Mouse (Mus musculus): ENCODE data around the gene Odf3b. TPM values are rescaled to one million over a fixed set of nuclear protein-coding genes. Genes with fewer than 3 reads are reported as not detected.

Gene Odf3b
- total RNA-seq, 2 experiments from 2014 or later, result 4.7 to 14.0 TPM

GRCm38 (mm10) chr15:89350447-89350846, 28.6 kb downstream of the Odf3b start:
- ATAC-seq (replicated peaks; ENCODE audit: low FRiP score, low TSS enrichment, poor library complexity, severe bottlenecking), result no peak

- no peak for ATAC-seq (replicated peaks; ENCODE audit: low FRiP score, low TSS enrichment, poor library complexity, severe bottlenecking)
Measured at GRCm38 (mm10) chr15:89343325-89343724, 35.8 kb downstream of the Odf3b start.

DNA sequence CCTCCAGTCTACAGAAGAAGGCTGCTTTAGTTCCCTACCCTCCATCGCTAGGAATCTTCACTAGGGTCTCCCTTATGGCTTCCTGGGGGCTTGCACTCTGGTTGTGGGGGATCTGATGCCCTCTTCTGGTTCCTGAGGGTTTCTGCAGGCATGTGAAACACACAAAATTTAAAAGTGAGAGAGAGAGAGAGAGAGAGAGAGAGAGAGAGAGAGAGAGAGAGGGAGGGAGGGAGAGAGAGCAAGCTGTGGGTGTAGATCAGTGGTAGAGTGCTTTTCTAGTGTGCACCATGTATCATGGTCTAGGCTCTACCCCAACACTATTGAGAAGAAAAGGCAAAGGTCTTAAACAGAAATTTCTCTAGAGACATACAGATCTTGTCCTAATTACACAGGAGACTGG, 37.4 kb downstream of the Odf3b start:
- ATAC-seq (replicated peaks; ENCODE audit: low FRiP score, low TSS enrichment, poor library complexity, severe bottlenecking), result no peak

GRCm38 (mm10) chr15:89340136-89340535, 38.9 kb downstream of the Odf3b start:
- ATAC-seq (replicated peaks; ENCODE audit: low FRiP score, low TSS enrichment, poor library complexity, severe bottlenecking), result no peak

- no peak for ATAC-seq (replicated peaks; ENCODE audit: low FRiP score, low TSS enrichment, poor library complexity, severe bottlenecking)
Measured at GRCm38 (mm10) chr15:89339696-89340095, 39.4 kb downstream of the Odf3b start.

- no peak for ATAC-seq (replicated peaks; ENCODE audit: low FRiP score, low TSS enrichment, poor library complexity, severe bottlenecking)
Measured at GRCm38 (mm10) chr15:89336422-89336821, 42.7 kb downstream of the Odf3b start.

GRCm38 (mm10) chr15:89334774-89335537, 44.1 kb downstream of the Odf3b start:
- no peak for ATAC-seq (replicated peaks; ENCODE audit: low FRiP score, low TSS enrichment, poor library complexity, severe bottlenecking)

DNA sequence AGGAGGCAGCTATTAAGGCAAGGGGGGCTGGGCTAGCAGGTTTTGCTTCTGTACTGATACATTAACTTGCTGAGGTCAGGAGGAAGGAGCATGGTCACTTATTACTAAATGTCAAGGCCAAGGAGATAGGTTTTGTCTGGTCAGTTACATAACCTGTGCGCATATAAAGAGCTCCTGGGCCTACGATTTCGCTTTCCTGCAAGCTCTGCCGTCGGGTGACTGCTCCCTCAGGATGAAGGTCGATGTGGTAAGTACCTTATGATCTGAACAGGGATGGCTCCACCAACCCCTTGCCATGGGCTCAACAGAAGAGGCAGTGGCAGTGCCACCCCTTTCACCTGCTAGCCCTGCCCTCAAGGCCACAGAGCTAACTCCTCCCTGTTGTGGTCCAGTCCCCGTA, 44.8 kb downstream of the Odf3b start, which contains the start of gene Miox:
Miox (plus strand) TSS at position 128 of the 400 bp plus-strand sequence.
- no peak for ATAC-seq (replicated peaks; ENCODE audit: low FRiP score, low TSS enrichment, poor library complexity, severe bottlenecking)

Other genes with a start within 250 kb of the Odf3b start
- gene Mapk12, start 238.6 kb downstream of the Odf3b start, total RNA-seq (2014; fragmentation: Nextera tagmentation), result not detected in 2 replicates
- gene Mapk12, start 238.6 kb downstream of the Odf3b start, total RNA-seq (2017), result 2.1 TPM in 1 of 2 replicates, not detected in the other
- 0.11 TPM in 1 of 2 replicates, not detected in the other for gene Mapk11, start 229.7 kb downstream of the Odf3b start, total RNA-seq (2014; fragmentation: Nextera tagmentation)
- gene Mapk11, start 229.7 kb downstream of the Odf3b start, total RNA-seq (2017), result 0.27 and 3.5 TPM in 2 replicates
- gene Plxnb2, start 198.5 kb downstream of the Odf3b start, total RNA-seq (2014; fragmentation: Nextera tagmentation), result 2.3 and 3.6 TPM in 2 replicates
- gene Plxnb2, start 198.5 kb downstream of the Odf3b start, total RNA-seq (2017), result 0.34 and 1.7 TPM in 2 replicates
- 9.8 and 14.1 TPM in 2 replicates for gene Dennd6b, start 182.8 kb downstream of the Odf3b start, total RNA-seq (2014; fragmentation: Nextera tagmentation)
- gene Dennd6b, start 182.8 kb downstream of the Odf3b start, total RNA-seq (2017), result 1.3 and 4.6 TPM in 2 replicates
- gene Ppp6r2, start 167.7 kb downstream of the Odf3b start, total RNA-seq (2014; fragmentation: Nextera tagmentation), result 56.3 and 72.3 TPM in 2 replicates
- gene Ppp6r2, start 167.7 kb downstream of the Odf3b start, total RNA-seq (2017), result 29.4 and 145 TPM in 2 replicates
- 161 and 193 TPM in 2 replicates for gene Sbf1, start 64.0 kb downstream of the Odf3b start, total RNA-seq (2014; fragmentation: Nextera tagmentation)
- gene Sbf1, start 64.0 kb downstream of the Odf3b start, total RNA-seq (2017), result 34.6 and 83.9 TPM in 2 replicates
- not detected in 2 replicates for gene Adm2, start 56.6 kb downstream of the Odf3b start, total RNA-seq (2014; fragmentation: Nextera tagmentation)
- not detected in 2 replicates for gene Adm2, start 56.6 kb downstream of the Odf3b start, total RNA-seq (2017)
- not detected in 2 replicates for gene Miox, start 44.9 kb downstream of the Odf3b start, total RNA-seq (2014; fragmentation: Nextera tagmentation)
- gene Miox, start 44.9 kb downstream of the Odf3b start, total RNA-seq (2017), result not detected in 2 replicates
- gene Lmf2, start 23.6 kb downstream of the Odf3b start, total RNA-seq (2014; fragmentation: Nextera tagmentation), result 30.5 and 38.1 TPM in 2 replicates
- gene Lmf2, start 23.6 kb downstream of the Odf3b start, total RNA-seq (2017), result 6.5 and 8.2 TPM in 2 replicates
- gene Ncaph2, start 23.6 kb downstream of the Odf3b start, total RNA-seq (2014; fragmentation: Nextera tagmentation), result 144 and 155 TPM in 2 replicates
- 88.3 and 91.2 TPM in 2 replicates for gene Ncaph2, start 23.6 kb downstream of the Odf3b start, total RNA-seq (2017)
- 26.1 and 28.3 TPM in 2 replicates for gene Sco2, start 5.4 kb downstream of the Odf3b start, total RNA-seq (2014; fragmentation: Nextera tagmentation)
- gene Sco2, start 5.4 kb downstream of the Odf3b start, total RNA-seq (2017), result 12.2 and 17.0 TPM in 2 replicates
- gene Tymp, start 2.2 kb downstream of the Odf3b start, total RNA-seq (2014; fragmentation: Nextera tagmentation), result not detected in 2 replicates
- 0.65 TPM in 1 of 2 replicates, not detected in the other for gene Tymp, start 2.2 kb downstream of the Odf3b start, total RNA-seq (2017)
- gene Klhdc7b, start 5.6 kb upstream of the Odf3b start, total RNA-seq (2014; fragmentation: Nextera tagmentation), result not detected in 2 replicates
- gene Klhdc7b, start 5.6 kb upstream of the Odf3b start, total RNA-seq (2017), result not detected in 2 replicates
- not detected in 2 replicates for gene Syce3, start 31.2 kb upstream of the Odf3b start, total RNA-seq (2014; fragmentation: Nextera tagmentation)
- gene Syce3, start 31.2 kb upstream of the Odf3b start, total RNA-seq (2017), result not detected in 2 replicates
- 2.0 and 3.5 TPM in 2 replicates for gene Cpt1b, start 46.6 kb upstream of the Odf3b start, total RNA-seq (2014; fragmentation: Nextera tagmentation)
- 2.0 and 14.6 TPM in 2 replicates for gene Cpt1b, start 46.6 kb upstream of the Odf3b start, total RNA-seq (2017)
- gene C730034F03Rik, start 50.3 kb upstream of the Odf3b start, total RNA-seq (2014; fragmentation: Nextera tagmentation), result 0.70 and 2.8 TPM in 2 replicates
- 2.0 and 3.1 TPM in 2 replicates for gene C730034F03Rik, start 50.3 kb upstream of the Odf3b start, total RNA-seq (2017)
- gene Gm44502, start 50.4 kb upstream of the Odf3b start, total RNA-seq (2014; fragmentation: Nextera tagmentation), result not detected in 2 replicates
- 0.57 TPM in 1 of 2 replicates, not detected in the other for gene Gm44502, start 50.4 kb upstream of the Odf3b start, total RNA-seq (2017)
- gene Chkb, start 50.6 kb upstream of the Odf3b start, total RNA-seq (2014; fragmentation: Nextera tagmentation), result 56.6 and 59.9 TPM in 2 replicates
- 14.5 and 14.9 TPM in 2 replicates for gene Chkb, start 50.6 kb upstream of the Odf3b start, total RNA-seq (2017)
- not detected in 2 replicates for gene Mapk8ip2, start 74.6 kb upstream of the Odf3b start, total RNA-seq (2014; fragmentation: Nextera tagmentation)
- not detected in 2 replicates for gene Mapk8ip2, start 74.6 kb upstream of the Odf3b start, total RNA-seq (2017)
- gene Arsa, start 98.1 kb upstream of the Odf3b start, total RNA-seq (2014; fragmentation: Nextera tagmentation), result 10.7 and 18.3 TPM in 2 replicates
- 7.1 and 17.4 TPM in 2 replicates for gene Arsa, start 98.1 kb upstream of the Odf3b start, total RNA-seq (2017)
- gene Shank3, start 120.3 kb upstream of the Odf3b start, total RNA-seq (2014; fragmentation: Nextera tagmentation), result 77.1 and 87.3 TPM in 2 replicates
- gene Shank3, start 120.3 kb upstream of the Odf3b start, total RNA-seq (2017), result 11.8 and 48.9 TPM in 2 replicates
- gene Acr, start 189.0 kb upstream of the Odf3b start, total RNA-seq (2014; fragmentation: Nextera tagmentation), result 1.3 and 4.0 TPM in 2 replicates
- not detected in 2 replicates for gene Acr, start 189.0 kb upstream of the Odf3b start, total RNA-seq (2017)
- gene Rabl2, start 212.6 kb upstream of the Odf3b start, total RNA-seq (2014; fragmentation: Nextera tagmentation), result 11.1 and 16.6 TPM in 2 replicates
- 8.4 and 11.7 TPM in 2 replicates for gene Rabl2, start 212.6 kb upstream of the Odf3b start, total RNA-seq (2017)